Mouse (Mus musculus) embryonic facial prominence, embryonic 12.5 days (tissue): ENCODE measurements around the gene Atg9a. TPM values are rescaled to one million over a fixed set of nuclear protein-coding genes. Genes with fewer than 3 reads are reported as not detected.

ENCODE experiments used
- ATAC-seq: fragments of 200-750 bp; cut with Nextera tagmentation; 2 replicates; pipeline ENCODE4 v1.8.0; 2017; ENCODE audit not compliant: insufficient number of reproducible peaks, insufficient read depth, low FRiP score, low TSS enrichment
- H3K27ac ChIP-seq: fragments of 300-500 bp; sonication (generic); 2 replicates; pipeline ENCODE4 v1.5.1; 2016; ENCODE audit warnings: mild to moderate bottlenecking
- H3K27me3 ChIP-seq: fragments of 300-500 bp; sonication (generic); 2 replicates; pipeline ENCODE4 v1.6.1; 2016; ENCODE audit warnings: mild to moderate bottlenecking, moderate library complexity
- H3K36me3 ChIP-seq: fragments of 300-500 bp; sonication (generic); 2 replicates; pipeline ENCODE4 v1.6.1; 2016; ENCODE audit warnings: mild to moderate bottlenecking
- H3K4me1 ChIP-seq: fragments of 300-500 bp; sonication (generic); 2 replicates; pipeline ENCODE4 v1.6.1; 2016
- H3K4me2 ChIP-seq: fragments of 300-500 bp; sonication (generic); replicated peaks from 2 replicates; pipeline ENCODE4 v1.6.1; 2016; ENCODE audit warnings: mild to moderate bottlenecking, moderate library complexity
- H3K4me3 ChIP-seq: fragments of 300-500 bp; sonication (generic); 2 replicates; pipeline ENCODE4 v1.5.1; 2016; ENCODE audit warnings: mild to moderate bottlenecking
- H3K9ac ChIP-seq: fragments of 300-500 bp; sonication (generic); 2 replicates; pipeline ENCODE4 v1.6.1; 2016; ENCODE audit warnings: mild to moderate bottlenecking, moderate library complexity
- H3K9me3 ChIP-seq: fragments of 300-500 bp; sonication (generic); 2 replicates; pipeline ENCODE4 v1.6.1; 2016; ENCODE audit warnings: mild to moderate bottlenecking, moderate library complexity
- WGBS: fragments of 180-500 bp; shearing (Covaris S2); methylation state at CpG from one replicate; pipeline ENCODE4 v1.1.7; 2016; 5-methylcytosine and 5-hydroxymethylcytosine counted together
- polyA plus RNA-seq: library from polyadenylated mRNA; unstranded; fragments of >200 nt; fragmentation: Nextera tagmentation; extraction: Ambion mirVana; gene quantifications from 2 replicates; pipeline ENCODE4 v1.2.1, GENCODE M21; 2016

Atg9a gene
- polyA plus RNA-seq, 1 experiment from 2014 or later = 32.5 TPM

- Histone ChIP-seq H3K4me1 (peaks cover 28% of the 10 kb centered on the region), H3K27ac (no peak overlapping the region), H3K4me3 (no peak overlapping the region), H3K36me3 (peaks cover 34% of the 10 kb centered on the region), H3K9ac (no peak overlapping the region), H3K27me3 (peaks cover 33% of the 10 kb centered on the region), H3K4me2 (no peak overlapping the region), H3K9me3 (no peaks in the 10 kb centered on the region)
- no peak for ATAC-seq
- WGBS = 86% methylated on average over 2 of the region's 2 CpGs
Measured at GRCm38 (mm10) chr1:75214442-75214841, 22.4 kb upstream of the Atg9a start.

DNA sequence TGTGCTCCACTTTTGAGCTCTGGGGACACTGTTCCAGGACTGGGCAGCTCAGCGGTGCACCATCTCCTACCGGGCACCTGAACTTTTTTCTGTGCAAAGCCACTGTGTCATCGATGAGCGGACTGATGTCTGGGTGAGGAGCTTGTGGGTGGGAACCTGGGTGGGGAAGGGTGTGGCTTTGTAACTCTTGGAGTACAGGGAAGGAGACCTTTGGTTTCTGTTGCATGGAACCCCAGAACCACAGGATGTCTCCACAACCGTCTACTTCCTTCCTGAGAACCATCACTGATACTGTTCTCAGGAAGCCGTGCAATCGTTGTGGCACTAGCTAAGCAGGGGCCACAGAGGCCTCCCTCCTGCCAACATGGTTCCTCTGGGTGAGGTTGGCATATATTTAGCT lies 21.1 kb upstream of the Atg9a start:
- Histone ChIP-seq H3K4me3 (no peak overlapping the region), H3K4me1 (peaks cover 30% of the 10 kb centered on the region), H3K9me3 (no peaks in the 10 kb centered on the region), H3K27ac (no peak overlapping the region), H3K36me3 (peaks cover 34% of the 10 kb centered on the region), H3K27me3 (peaks cover 20% of the 10 kb centered on the region), H3K9ac (no peak overlapping the region), H3K4me2 (no peak overlapping the region)
- no peak for ATAC-seq
- 92% methylated on average over 7 of the region's 7 CpGs for WGBS

GRCm38 (mm10) chr1:75212542-75212941 lies 20.5 kb upstream of the Atg9a start:
- Histone ChIP-seq H3K9me3 (no peaks in the 10 kb centered on the region), H3K4me2 (0 out of 2 replicates have a peak overlapping the region, but pooled peaks have one; percentile 94), H3K4me3 (no peak overlapping the region), H3K9ac (no peak overlapping the region), H3K36me3 (peaks cover 34% of the 10 kb centered on the region), H3K27ac (no peak overlapping the region), H3K27me3 (peaks cover 14% of the 10 kb centered on the region), H3K4me1 (peaks cover 28% of the 10 kb centered on the region)
- no peak for ATAC-seq
- WGBS = 72% methylated on average over 4 of the region's 4 CpGs

DNA sequence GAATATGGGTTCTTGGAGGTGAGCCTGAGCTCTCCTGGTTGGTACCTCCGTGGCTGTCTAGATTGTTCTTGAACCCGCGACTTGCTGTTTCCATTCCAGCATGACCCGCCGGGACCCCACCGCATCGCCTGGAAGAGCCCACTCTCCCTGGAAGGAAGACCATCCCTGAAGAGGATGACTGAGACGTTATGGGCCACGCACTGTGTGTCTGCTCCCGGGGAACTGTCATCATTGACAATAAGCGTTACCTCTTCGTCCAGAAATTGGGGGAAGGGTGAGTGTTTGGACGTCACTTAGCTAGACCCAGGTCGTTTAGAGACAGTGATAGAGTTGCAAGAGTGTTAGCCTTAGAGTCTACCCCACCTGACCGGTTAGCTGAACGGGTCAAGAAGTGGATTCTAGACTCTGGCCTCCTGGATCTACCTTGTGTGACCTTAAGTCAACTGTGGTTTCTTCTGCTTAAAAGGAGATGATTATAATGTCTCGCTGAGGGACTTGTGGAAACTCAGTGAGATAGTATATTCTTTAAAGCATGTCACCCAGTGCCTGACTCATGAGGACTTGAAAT lies 19.2 kb upstream of the Atg9a start:
- Histone ChIP-seq H3K27ac (no peak overlapping the region), H3K9ac (peak overlapping the region; percentile 92), H3K36me3 (peaks cover 34% of the 10 kb centered on the region), H3K4me1 (peaks cover 28% of the 10 kb centered on the region), H3K4me3 (peak overlapping the region; percentile 95), H3K27me3 (0 out of 2 replicates have a peak, but pooled peaks cover 3% of the 10 kb centered on the region), H3K9me3 (no peaks in the 10 kb centered on the region), H3K4me2 (peak overlapping the region; percentile 94)
- ATAC-seq = no peak
- WGBS = 13% methylated on average over 17 of the region's 17 CpGs

DNA sequence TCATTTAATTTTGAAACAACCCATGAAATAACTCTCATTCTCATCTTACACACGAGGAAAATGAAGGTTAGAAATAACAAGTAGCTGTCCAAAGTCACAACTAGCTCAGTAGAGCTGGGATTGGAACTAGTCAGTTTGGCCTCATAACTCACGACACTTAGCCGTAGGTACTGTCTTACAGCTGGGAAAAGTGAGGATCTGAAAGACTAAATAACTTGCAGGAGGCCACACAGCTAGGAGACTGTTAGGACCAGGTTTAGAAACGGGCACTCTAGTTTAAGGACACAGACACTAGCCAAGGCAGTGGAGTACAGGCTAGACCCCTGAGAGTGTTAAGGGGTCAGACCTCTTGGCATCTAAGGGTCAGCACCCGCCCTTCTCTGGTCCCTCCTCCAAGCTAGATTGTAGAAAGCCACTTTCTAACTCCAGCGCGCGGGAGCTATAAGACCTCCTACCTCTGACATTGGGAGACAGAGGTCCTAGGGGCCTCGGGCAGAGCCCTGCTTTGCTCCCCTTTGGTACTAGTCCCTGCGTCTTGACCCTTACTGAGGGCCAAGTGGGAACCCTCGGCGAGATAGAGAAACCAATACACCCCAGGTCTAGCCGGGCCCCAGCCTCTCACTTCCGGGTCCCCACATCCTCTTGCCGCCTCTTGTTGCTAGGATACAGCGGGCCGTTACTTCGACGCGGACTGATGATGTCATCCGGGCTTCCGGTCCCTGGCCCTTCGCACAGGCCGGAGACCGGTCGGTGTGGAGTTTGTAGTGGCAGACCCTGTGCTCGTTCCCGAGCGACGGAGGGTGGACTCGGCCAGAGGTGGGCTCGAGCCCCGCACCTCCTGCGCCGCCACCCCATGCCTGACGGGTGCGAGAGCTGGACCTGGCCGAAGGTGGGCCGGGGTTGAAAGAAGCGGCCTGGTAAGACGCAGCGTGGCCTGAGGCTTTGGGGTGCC lies 18.4 kb upstream of the Atg9a start, which contains the start of the genes Glb1l and Stk16:
Glb1l (minus strand) TSS at position 678 of the 952 bp plus-strand sequence.
Stk16 (plus strand) TSS at position 703 of the 952 bp plus-strand sequence.
- Histone ChIP-seq H3K27ac (no peak within 1 kb of the TSS), H3K27me3 (no peaks in the 10 kb centered on the region), H3K4me3 (peak within 1 kb of the TSS; percentile 95), H3K4me2 (peak within 1 kb of the TSS; percentile 94), H3K4me1 (peaks cover 28% of the 10 kb centered on the region), H3K9ac (peak within 1 kb of the TSS; percentile 92), H3K36me3 (peaks cover 31% of the 10 kb centered on the region), H3K9me3 (no peaks in the 10 kb centered on the region)
- WGBS = 5% methylated on average over 42 of the region's 42 CpGs
- ATAC-seq = peak; percentile 89

DNA sequence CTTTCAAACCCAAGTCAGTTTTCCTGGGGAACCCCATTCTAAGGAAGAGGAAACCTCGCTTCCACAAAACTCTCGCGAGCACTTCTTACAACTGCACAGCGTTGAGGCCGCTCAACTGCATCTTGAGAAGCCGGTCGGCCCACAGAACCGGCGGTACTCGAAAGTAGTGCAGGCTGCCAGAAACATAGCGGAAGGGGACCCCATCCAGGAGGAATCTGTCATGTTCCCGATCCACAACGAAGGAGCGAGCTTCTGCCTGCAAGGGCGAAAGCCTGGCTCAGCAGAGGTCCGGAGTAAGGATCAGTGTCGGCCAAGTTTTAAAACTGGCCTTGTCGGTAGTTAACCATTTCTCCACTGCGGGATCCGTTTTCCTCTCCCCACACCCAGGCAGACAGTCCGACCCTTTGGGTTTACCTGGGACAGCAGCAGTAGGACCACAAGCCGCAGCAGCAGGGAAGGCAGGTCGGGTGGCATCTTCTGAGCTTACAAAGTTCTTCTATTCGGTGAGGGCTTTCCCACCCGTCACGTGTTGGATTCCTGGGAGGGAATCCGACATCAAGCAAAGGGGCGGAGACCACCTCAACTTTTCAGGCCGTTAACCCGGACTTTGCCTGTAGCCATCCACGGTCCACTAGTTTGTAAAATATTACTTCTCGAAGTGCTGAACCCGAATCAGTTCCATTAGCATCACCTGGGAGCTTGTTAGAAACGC lies 17.1 kb upstream of the Atg9a start:
- H3K4me1 ChIP-seq = peaks cover 28% of the 10 kb centered on the region
- ATAC-seq = no peak
- 0 out of 2 replicates have a peak overlapping the region, but pooled peaks have one; percentile 19 for H3K27ac ChIP-seq
- 11% methylated on average over 34 of the region's 34 CpGs for WGBS
- H3K9me3 ChIP-seq = no peaks in the 10 kb centered on the region
- peak overlapping the region; percentile 46 for H3K4me3 ChIP-seq
- H3K36me3 ChIP-seq = peaks cover 24% of the 10 kb centered on the region
- H3K4me2 ChIP-seq = peak overlapping the region; percentile 94
- no peaks in the 10 kb centered on the region for H3K27me3 ChIP-seq
- peak overlapping the region; percentile 64 for H3K9ac ChIP-seq

GRCm38 (mm10) chr1:75201236-75201635 lies 9.2 kb upstream of the Atg9a start:
- no peak overlapping the region for H3K9ac ChIP-seq
- 94% methylated on average over 1 of the region's 1 CpGs for WGBS
- no peak overlapping the region for H3K27ac ChIP-seq
- ATAC-seq = no peak
- no peaks in the 10 kb centered on the region for H3K4me1 ChIP-seq
- no peak overlapping the region for H3K4me3 ChIP-seq
- no peaks in the 10 kb centered on the region for H3K27me3 ChIP-seq
- no peak overlapping the region for H3K4me2 ChIP-seq
- H3K9me3 ChIP-seq = no peaks in the 10 kb centered on the region
- H3K36me3 ChIP-seq = peaks cover 38% of the 10 kb centered on the region

DNA sequence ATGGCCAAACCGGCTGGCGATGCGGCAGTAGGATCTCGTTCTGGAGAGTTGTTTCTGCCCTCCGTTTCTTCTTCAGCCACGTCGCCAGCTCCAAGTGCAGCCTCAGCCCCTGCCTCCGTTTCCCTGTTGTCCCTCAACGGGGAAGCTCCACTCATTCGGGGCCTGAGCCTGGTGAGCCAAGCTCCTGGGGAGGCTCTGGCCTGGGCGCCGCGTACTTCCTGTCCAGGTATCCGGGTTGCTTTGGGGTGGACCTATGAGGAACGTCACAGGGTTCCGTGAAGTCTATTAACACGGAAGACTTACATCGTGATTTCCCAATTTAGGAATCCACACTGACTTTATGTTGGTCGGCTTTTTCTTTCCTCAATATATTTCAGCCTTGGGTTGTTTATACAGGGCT lies 456 bp upstream of the Atg9a start:
- Histone ChIP-seq H3K27me3 (no peaks in the 10 kb centered on the region), H3K36me3 (peaks cover 22% of the 10 kb centered on the region), H3K9ac (peak overlapping the region; percentile 78), H3K4me1 (peaks cover 17% of the 10 kb centered on the region), H3K27ac (peak overlapping the region; percentile 88), H3K4me3 (peak overlapping the region; percentile 65), H3K9me3 (no peaks in the 10 kb centered on the region), H3K4me2 (peak overlapping the region; percentile 80)
- under 1% methylated on average over 19 of the region's 19 CpGs for WGBS
- ATAC-seq = no peak

- Histone ChIP-seq H3K4me2 (peak overlapping the region; percentile 80), H3K4me1 (peaks cover 17% of the 10 kb centered on the region), H3K9me3 (no peaks in the 10 kb centered on the region), H3K9ac (peak overlapping the region; percentile 82), H3K27me3 (no peaks in the 10 kb centered on the region), H3K27ac (peak overlapping the region; percentile 88), H3K4me3 (peak overlapping the region; percentile 65), H3K36me3 (peaks cover 24% of the 10 kb centered on the region)
- WGBS = 36% methylated on average over 5 of the region's 5 CpGs
- no peak; the same call in 1 of the 2 replicates for ATAC-seq
Measured at GRCm38 (mm10) chr1:75191258-75191621, 756 bp downstream of the Atg9a start.

DNA sequence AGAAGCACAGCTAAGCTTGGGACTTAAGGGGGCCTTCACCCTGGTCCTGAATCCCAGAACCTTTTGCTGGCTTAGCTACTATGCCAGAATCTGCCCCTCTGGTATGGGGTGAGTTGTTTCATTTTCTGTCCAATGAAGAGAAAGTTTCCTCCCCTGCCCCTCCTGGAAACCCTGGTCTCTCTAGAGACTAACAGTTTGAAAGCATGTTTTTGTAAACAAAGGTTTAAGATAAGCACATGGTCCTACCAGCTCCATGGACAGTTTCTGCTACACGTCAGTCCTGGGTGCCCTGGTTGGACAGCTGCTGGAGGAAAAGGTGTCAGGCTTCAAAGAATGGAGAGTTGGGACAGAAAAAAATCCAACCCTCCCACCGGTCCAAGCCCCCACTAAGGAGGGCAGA lies 1.4 kb downstream of the Atg9a start:
- peaks cover 17% of the 10 kb centered on the region for H3K4me1 ChIP-seq
- H3K27me3 ChIP-seq = no peaks in the 10 kb centered on the region
- no peak overlapping the region for H3K27ac ChIP-seq
- peak overlapping the region; percentile 65 for H3K4me3 ChIP-seq
- peak overlapping the region; percentile 80 for H3K4me2 ChIP-seq
- H3K9ac ChIP-seq = peak overlapping the region; percentile 82; the same call in 1 of the 2 replicates
- no peaks in the 10 kb centered on the region; the same call in 1 of the 2 replicates for H3K9me3 ChIP-seq
- H3K36me3 ChIP-seq = peaks cover 29% of the 10 kb centered on the region
- 57% methylated on average over 2 of the region's 2 CpGs for WGBS
- ATAC-seq = no peak

DNA sequence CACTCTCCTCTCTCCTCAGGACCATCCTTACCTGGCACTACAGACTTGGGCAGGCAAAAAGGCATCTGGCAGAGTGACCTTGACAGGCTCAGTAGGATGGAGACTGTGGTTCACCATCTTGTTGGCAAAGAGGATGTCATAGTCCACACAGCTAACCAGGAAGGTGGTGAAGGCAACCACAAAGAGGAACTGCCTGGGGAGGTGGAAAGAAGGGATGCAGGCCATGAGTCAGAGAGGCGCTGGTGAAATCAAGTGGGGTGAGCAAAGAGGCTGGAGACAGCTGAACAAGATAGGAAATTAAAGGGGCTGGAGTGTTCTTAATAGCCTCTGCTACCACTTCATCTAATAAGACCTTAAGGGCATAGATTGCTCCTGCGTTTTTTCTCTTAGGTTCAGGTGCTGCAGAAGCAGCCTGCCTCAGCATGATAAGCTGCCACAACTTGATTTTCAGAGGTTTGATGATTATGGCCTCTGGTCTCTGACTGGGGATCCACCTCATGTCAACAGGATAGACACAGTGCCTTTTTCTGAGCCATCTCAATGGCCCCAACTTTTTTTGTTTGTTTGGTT lies 4.0 kb downstream of the Atg9a start:
- Histone ChIP-seq H3K9ac (no peak overlapping the region), H3K4me3 (no peak overlapping the region), H3K27me3 (no peaks in the 10 kb centered on the region), H3K4me2 (no peak overlapping the region), H3K36me3 (peaks cover 47% of the 10 kb centered on the region), H3K27ac (no peak overlapping the region), H3K4me1 (peaks cover 10% of the 10 kb centered on the region), H3K9me3 (no peaks in the 10 kb centered on the region; the same call in 1 of the 2 replicates)
- ATAC-seq = no peak
- 84% methylated on average over 2 of the region's 2 CpGs for WGBS
